Mouse (Mus musculus): ENCODE data around the gene Frmd8. TPM values are rescaled to one million over a fixed set of nuclear protein-coding genes. Genes with fewer than 3 reads are reported as not detected.
A peak's percentile ranks its signal among the peaks of the same experiment; 100 is the strongest.

Frmd8 gene
- polyA plus RNA-seq, 1 experiment from 2014 or later: 16.1 TPM

DNA sequence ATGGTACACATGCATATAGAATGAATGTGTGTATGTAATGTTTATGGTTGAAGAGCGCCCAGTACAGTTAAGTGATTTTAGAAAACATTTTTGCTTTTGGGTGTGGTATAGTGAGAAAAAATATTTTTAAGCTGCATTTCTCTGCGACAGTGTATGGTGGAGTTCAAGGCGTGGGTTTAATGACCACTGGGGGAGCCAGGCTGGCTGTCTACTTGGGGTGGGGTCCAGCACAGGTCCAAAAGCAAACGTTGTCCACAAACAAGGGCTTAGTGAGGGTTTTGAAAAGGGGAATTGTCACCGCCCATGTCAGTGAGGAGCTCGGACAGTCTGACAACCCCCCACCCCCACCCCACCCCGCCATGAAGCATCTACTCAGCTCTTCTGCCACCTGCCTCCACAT is 28.9 kb downstream of the Frmd8 start:
- Histone ChIP-seq H3K4me3 (peak overlapping the region; percentile 34), H3K27me3 (replicated peaks) (no peaks in the 10 kb centered on the region), H3K27ac (peak overlapping the region; percentile 95), H3K9ac (peak overlapping the region; percentile 36; the same call in 1 of the 2 replicates), H3K4me2 (peak overlapping the region; percentile 62), H3K4me1 (peaks cover 76% of the 10 kb centered on the region), H3K36me3 (replicated peaks) (no peaks in the 10 kb centered on the region), H3K9me3 (no peaks in the 10 kb centered on the region)
- ATAC-seq (replicated peaks): peak; percentile 46
- under 1% methylated on average over 7 of the region's 7 CpGs for WGBS

DNA sequence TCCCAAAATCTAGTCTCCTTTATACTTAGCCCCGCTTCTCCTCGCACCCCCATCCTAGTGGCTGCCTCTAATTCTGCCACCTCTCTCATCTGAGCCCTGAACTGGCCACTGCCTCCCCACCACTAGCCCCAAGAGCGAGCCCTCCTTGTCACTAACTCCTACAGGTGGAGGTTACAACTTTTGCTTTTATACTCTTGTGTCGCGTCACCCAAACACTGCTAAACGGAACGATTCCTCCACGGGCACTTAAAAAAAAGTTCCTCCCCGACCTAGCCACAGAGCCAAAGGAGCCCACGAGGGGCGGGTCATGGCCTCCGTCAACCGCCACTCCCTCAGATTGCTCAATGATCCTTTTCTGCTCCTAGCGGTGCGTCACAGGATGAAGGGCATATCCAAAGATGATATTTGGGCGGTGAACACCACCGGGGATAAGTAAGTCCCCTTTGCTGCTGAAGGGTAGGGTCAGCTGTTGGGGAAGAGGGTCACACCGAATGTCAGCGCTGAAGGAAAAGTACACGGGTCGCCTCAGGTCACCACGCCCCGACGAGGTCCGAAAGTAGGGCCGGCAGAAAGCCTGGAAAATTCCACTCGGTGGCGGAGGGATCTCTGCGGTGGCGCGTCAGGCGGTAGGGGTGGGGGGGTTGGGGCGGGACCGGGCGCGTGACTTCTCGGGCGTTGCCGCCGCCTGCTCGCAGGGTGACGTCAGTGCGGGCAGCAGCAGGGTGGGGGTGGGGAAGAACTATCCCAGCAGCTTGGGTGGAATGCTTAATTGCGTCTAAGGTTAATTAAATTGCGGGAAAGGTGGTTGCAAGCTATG is 29.5 kb downstream of the Frmd8 start:
- no peaks in the 10 kb centered on the region for H3K36me3 ChIP-seq (replicated peaks)
- H3K4me2 ChIP-seq: peak overlapping the region; percentile 62
- H3K9ac ChIP-seq: peak overlapping the region; percentile 36; the same call in 1 of the 2 replicates
- no peaks in the 10 kb centered on the region for H3K27me3 ChIP-seq (replicated peaks)
- H3K4me3 ChIP-seq: peak overlapping the region; percentile 34
- peak; percentile 73 for ATAC-seq (replicated peaks)
- 7% methylated on average over 45 of the region's 45 CpGs for whole genome bisulfite sequencing
- H3K9me3 ChIP-seq: no peaks in the 10 kb centered on the region
- H3K4me1 ChIP-seq: peaks cover 76% of the 10 kb centered on the region
- H3K27ac ChIP-seq: peak overlapping the region; percentile 95

- H3K27me3 ChIP-seq (replicated peaks): no peaks in the 10 kb centered on the region
- H3K9me3 ChIP-seq: no peaks in the 10 kb centered on the region
- peak overlapping the region; percentile 20; the same call in 1 of the 2 replicates for H3K9ac ChIP-seq
- H3K4me2 ChIP-seq: peak overlapping the region; percentile 62
- peaks cover 70% of the 10 kb centered on the region for H3K4me1 ChIP-seq
- no peaks in the 10 kb centered on the region for H3K36me3 ChIP-seq (replicated peaks)
- ATAC-seq (replicated peaks): no peak
- peak overlapping the region; percentile 95 for H3K27ac ChIP-seq
- 83% methylated on average over 12 of the region's 12 CpGs for WGBS
- peak overlapping the region; percentile 34; the same call in 1 of the 2 replicates for H3K4me3 ChIP-seq
These were observed 30.2 kb downstream of the Frmd8 start for GRCm38 (mm10) chr19:5844831-5845318.

- Histone ChIP-seq H3K4me1 (peaks cover 68% of the 10 kb centered on the region), H3K9me3 (no peaks in the 10 kb centered on the region), H3K4me3 (no peak overlapping the region), H3K9ac (no peak overlapping the region), H3K27ac (peak overlapping the region; percentile 8; the same call in 1 of the 2 replicates), H3K27me3 (replicated peaks) (no peaks in the 10 kb centered on the region), H3K4me2 (0 out of 2 replicates have a peak overlapping the region, but pooled peaks have one; percentile 62), H3K36me3 (replicated peaks) (no peaks in the 10 kb centered on the region)
- WGBS: 88% methylated on average over 30 of the region's 30 CpGs
- no peak for ATAC-seq (replicated peaks)
These were observed 31.0 kb downstream of the Frmd8 start for GRCm38 (mm10) chr19:5843781-5844691.

DNA sequence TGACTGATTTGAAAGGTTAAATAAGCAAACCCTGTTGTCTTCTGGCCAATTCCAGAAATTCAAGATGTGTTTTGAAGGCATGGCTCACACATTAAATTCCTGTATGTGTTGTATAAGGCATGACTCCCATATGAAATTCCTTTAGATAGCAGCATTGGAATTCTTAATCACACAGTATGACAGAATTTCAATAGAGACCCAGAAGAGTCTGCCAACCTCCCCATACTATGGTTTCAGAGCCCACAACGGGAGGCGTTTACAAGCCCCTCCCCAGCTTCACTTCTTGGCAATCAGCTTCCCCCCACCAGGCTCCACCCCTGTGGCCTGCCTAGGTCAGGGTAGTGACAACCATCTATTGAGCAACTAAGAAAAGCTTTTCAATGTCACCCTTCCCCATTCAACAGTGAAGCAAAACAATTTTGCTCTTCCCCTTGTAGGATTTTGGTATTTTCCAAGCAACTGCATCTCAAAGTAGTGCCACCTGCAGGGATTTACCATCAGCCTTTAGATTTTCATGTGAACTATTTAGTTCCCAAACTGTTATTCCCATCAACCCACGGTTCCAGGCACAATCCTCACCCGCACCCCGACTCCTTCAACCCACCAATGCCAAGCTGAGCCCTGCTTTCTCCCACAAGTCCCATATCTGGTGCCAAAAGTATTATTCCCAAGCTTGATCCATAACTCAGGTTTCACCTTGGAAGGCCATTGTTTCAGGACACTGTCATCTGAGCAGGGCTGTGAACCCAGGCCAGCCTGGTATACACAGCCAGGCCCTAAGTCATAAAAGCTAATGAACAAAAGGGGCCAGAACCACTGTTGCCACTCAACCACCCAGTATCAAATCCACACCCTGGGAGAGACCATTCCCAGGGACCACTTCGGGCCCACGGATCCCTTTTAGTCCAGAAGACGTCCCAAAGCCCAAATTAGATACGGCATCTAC is 32.0 kb downstream of the Frmd8 start:
- H3K4me1 ChIP-seq: peaks cover 58% of the 10 kb centered on the region

GRCm38 (mm10) chr19:5841999-5842784 is 32.9 kb downstream of the Frmd8 start:
- Histone ChIP-seq H3K4me3 (no peak overlapping the region), H3K4me1 (peaks cover 49% of the 10 kb centered on the region), H3K27ac (0 out of 2 replicates have a peak overlapping the region, but pooled peaks have one; percentile 18), H3K27me3 (replicated peaks) (no peaks in the 10 kb centered on the region), H3K9ac (no peak overlapping the region), H3K4me2 (no peak overlapping the region), H3K9me3 (no peaks in the 10 kb centered on the region), H3K36me3 (replicated peaks) (no peaks in the 10 kb centered on the region)
- ATAC-seq (replicated peaks): no peak
- WGBS: 64% methylated on average over 5 of the region's 5 CpGs

More for the DNA sequence above, 32.0 kb downstream of the Frmd8 start:
- 67% methylated on average over 9 of the region's 9 CpGs for WGBS
- H3K27me3 ChIP-seq (replicated peaks): no peaks in the 10 kb centered on the region
- H3K27ac ChIP-seq: 0 out of 2 replicates have a peak overlapping the region, but pooled peaks have one; percentile 18
- no peak overlapping the region for H3K4me2 ChIP-seq
- no peak for ATAC-seq (replicated peaks)
- H3K9ac ChIP-seq: no peak overlapping the region
- H3K9me3 ChIP-seq: no peaks in the 10 kb centered on the region
- no peaks in the 10 kb centered on the region for H3K36me3 ChIP-seq (replicated peaks)
- no peak overlapping the region for H3K4me3 ChIP-seq

- H3K9ac ChIP-seq: no peak overlapping the region
- 70% methylated on average over 4 of the region's 4 CpGs for WGBS
- no peaks in the 10 kb centered on the region for H3K9me3 ChIP-seq
- ATAC-seq (replicated peaks): no peak
- H3K4me1 ChIP-seq: peaks cover 42% of the 10 kb centered on the region
- H3K27me3 ChIP-seq (replicated peaks): no peaks in the 10 kb centered on the region
- no peak overlapping the region for H3K4me2 ChIP-seq
- no peak overlapping the region for H3K27ac ChIP-seq
- H3K36me3 ChIP-seq (replicated peaks): no peaks in the 10 kb centered on the region
- H3K4me3 ChIP-seq: no peak overlapping the region
These were observed 33.6 kb downstream of the Frmd8 start for GRCm38 (mm10) chr19:5841389-5841946.

- Histone ChIP-seq H3K9ac (no peak overlapping the region), H3K27ac (no peak overlapping the region), H3K27me3 (replicated peaks) (no peaks in the 10 kb centered on the region), H3K4me2 (no peak overlapping the region), H3K4me3 (no peak overlapping the region), H3K36me3 (replicated peaks) (no peaks in the 10 kb centered on the region), H3K9me3 (no peaks in the 10 kb centered on the region), H3K4me1 (peaks cover 38% of the 10 kb centered on the region)
- 91% methylated on average over 9 of the region's 9 CpGs for WGBS
- ATAC-seq (replicated peaks): no peak
These were observed 34.1 kb downstream of the Frmd8 start for GRCm38 (mm10) chr19:5840890-5841388.

DNA sequence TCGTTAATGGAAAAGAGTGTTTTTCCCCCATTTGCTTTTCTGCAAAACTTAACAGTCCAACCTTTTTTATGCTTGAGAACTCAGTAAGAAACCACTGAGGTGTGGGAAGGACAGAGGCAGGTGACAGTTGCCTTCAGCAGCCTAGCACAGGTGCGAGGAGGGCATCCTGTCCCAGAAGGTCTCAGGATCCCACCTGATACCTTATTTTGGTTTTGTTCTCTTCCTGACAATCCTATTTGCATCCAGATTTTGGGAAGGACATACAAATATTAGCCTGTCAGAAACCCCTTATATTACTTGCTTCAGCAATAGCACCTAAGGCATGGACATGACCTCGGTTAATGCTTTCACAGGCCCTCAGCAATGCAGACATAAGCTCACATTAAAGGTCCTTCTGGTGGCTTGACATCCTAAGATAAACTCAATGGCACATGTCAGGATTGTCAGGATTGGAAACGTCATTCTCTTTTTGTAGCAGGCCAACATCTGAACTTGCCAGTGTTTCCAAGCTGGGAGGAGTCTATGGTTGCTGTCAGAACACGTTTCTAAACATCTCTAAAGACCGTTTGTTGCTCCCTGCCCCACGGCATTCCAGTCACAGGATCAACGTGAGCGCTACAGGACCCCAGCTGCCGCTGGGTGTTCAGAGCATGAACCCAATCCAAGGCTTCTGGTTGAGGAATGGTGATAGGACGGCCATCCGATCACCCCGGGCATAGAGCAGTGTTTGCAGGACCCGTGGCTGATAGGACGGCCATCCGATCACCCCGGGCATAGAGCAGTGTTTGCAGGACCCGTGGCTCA is 34.8 kb downstream of the Frmd8 start:
- H3K27ac ChIP-seq: no peak overlapping the region
- WGBS: 76% methylated on average over 18 of the region's 18 CpGs
- ATAC-seq (replicated peaks): no peak

More for the DNA sequence above, 34.8 kb downstream of the Frmd8 start:
- Histone ChIP-seq H3K36me3 (replicated peaks) (no peaks in the 10 kb centered on the region), H3K27me3 (replicated peaks) (no peaks in the 10 kb centered on the region), H3K4me1 (peaks cover 34% of the 10 kb centered on the region), H3K9me3 (no peaks in the 10 kb centered on the region), H3K4me2 (no peak overlapping the region), H3K9ac (no peak overlapping the region), H3K4me3 (no peak overlapping the region)
